Mouse (Mus musculus) liver, embryonic 18 days (tissue): ENCODE measurements around the gene Trappc6b. TPM values are rescaled to one million over a fixed set of nuclear protein-coding genes. Genes with fewer than 3 reads are reported as not detected.

ENCODE experiments used
- polyA plus RNA-seq: library from polyadenylated mRNA; depleted of rRNA; stranded (reverse); fragments of >200 nt; gene quantifications from 2 replicates; pipeline ENCODE4 v1.2.3, GENCODE M21; 2012; rRNA removed

Trappc6b gene
- 33.0 and 44.9 TPM in 2 replicates for polyA plus RNA-seq

GRCm38 (mm10) chr12:59060993-59061595, at the start of gene Trappc6b:
TSS of gene Trappc6b (minus strand) at chr12:59061472.

DNA sequence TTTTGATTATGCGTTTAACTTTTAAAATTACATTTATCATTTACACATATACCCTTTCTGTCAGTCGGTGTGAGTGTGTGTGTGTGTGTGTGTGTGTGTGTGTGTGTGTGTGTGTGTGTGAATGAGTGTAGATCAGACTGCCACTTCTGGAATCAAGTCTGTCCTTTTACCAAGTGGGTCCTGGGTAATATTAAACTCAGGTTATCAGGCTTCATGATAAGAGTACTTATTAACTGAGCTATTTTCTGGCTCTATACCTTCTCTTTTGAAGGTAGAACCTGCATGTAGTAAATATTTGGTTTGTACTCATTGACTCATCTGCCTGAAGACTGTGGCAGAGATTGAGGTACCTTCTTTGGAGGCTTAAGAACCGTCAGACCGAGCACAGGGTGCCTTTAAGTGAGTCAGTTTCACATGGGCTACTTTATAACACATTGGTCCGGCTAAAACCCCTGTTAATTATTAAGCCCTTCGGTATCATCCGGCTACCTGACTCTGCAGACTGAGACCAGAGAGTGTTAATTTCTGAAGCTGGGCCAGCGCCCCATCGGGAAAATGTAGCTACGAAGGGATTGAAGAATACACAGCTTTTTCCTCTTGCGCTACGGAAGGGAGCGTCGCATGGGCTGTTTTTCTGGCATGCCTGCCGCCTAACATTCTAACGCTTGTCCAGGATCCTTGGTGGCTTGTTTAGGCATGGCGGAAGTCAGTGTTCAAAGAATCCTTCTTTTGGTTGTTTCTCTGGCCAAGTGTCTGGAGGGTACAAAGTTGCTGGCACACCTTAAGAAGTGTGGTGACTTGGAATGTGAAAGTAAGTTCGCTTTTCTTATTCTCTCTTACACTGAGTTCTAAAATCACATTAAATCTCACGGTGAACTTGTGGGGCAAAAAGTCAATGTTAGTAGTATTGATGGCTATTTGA, 34.1 kb upstream of the Trappc6b start, which contains the start of gene Mia2:
Gene Mia2 (plus strand): TSS at position 696 of the 922 bp plus-strand sequence.

GRCm38 (mm10) chr12:59066448-59067077, 5.3 kb upstream of the Trappc6b start, which contains the start of gene Pnn:
TSS of gene Pnn (plus strand) at chr12:59066884.

GRCm38 (mm10) chr12:59013234-59013633, 48.0 kb downstream of the Trappc6b start, which contains the start of gene Gemin2:
TSS of gene Gemin2 (plus strand) at chr12:59013393.

GRCm38 (mm10) chr12:59011844-59012709, 49.2 kb downstream of the Trappc6b start, which contains the start of gene Sec23a:
TSS of gene Sec23a (minus strand) at chr12:59012017.

Other genes starting within 250 kb of the Trappc6b start
- gene Sec23a, start 49.5 kb downstream of the Trappc6b start, polyA plus RNA-seq: 22.6 and 23.4 TPM in 2 replicates
- 11.7 and 13.8 TPM in 2 replicates for gene Gemin2, start 48.1 kb downstream of the Trappc6b start, polyA plus RNA-seq
- 31.9 and 39.2 TPM in 2 replicates for gene Pnn, start 5.4 kb upstream of the Trappc6b start, polyA plus RNA-seq
- gene Mia2, start 34.3 kb upstream of the Trappc6b start, polyA plus RNA-seq: 57.7 and 70.4 TPM in 2 replicates
- gene Fbxo33, start 158.3 kb upstream of the Trappc6b start, polyA plus RNA-seq: 5.6 and 6.3 TPM in 2 replicates